Mouse (Mus musculus): ENCODE results near the gene Tada2a.
A peak's percentile ranks its signal among the peaks of the same experiment; 100 is the strongest.

Gene Tada2a

DNA sequence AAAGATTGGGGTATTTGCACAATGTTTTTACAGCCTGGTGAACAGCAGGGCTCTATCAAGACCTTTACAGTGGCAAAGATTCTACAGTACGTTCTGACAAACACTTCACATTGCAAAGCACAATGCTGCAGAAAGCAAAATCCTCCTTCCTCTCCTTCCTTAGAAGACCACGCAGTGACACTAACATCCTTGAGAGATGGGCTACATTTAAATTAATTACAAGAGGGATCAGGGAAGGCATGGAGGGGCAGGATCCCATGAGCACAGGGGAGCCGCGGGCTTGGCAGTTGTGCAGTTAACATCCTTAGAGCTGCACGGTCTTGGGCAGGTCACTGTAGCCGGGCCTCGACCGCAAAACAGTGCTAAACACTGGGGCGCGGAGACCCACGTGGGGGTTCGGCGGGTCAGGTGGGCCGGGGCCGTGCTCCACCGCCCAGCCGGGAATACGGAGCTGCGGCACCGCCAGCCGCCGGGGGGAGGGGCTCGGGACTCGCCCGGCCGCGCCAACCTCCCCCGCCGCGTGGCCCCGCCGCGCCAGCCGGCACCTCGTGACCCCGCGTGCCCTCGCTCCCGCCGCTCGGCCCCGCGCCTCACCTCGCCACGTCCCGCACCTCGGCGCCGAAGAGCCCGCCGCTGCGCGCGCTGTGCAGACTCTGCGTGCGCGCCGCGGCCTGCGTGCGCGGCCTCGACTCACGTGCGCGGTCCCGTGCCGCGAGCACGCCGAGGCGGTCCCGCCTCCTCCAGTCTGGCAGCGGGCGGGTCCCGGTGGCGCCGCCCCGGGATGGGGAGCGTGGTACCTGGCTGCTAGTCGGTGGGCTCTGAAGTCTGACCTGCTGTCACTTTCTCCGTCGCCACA is at the start of gene Tada2a, which contains the start of gene Acaca:
TSS of gene Tada2a (minus strand) at position 658 of the 856 bp plus-strand sequence.
TSS of gene Acaca (plus strand) at position 730 of the 856 bp plus-strand sequence.
- DNase-seq (ENCODE audit: low spot score in 2 of 2) = peak; percentile 70 to 87

DNA sequence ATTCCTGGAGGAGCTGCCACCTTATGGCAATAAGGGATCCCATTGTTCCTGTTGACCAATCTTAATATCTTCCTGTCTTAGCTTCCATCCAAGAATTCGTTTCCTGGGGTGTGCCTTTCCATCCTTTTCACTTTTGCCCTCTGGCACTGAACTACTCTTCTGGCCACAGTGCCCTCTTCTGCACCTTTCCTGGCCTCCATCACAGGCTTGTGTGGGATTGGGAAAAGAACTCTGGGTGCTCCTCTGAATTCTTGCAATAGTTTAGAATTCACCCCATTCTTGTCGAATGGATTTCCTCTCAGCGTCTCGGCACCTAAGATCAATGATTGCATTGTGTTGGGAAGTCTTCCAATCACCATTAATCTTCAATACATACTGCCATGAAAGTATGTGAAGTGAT is 49.2 kb upstream of the Tada2a start:
- no peak for DNase-seq (ENCODE audit: low spot score in 2 of 2)

DNA sequence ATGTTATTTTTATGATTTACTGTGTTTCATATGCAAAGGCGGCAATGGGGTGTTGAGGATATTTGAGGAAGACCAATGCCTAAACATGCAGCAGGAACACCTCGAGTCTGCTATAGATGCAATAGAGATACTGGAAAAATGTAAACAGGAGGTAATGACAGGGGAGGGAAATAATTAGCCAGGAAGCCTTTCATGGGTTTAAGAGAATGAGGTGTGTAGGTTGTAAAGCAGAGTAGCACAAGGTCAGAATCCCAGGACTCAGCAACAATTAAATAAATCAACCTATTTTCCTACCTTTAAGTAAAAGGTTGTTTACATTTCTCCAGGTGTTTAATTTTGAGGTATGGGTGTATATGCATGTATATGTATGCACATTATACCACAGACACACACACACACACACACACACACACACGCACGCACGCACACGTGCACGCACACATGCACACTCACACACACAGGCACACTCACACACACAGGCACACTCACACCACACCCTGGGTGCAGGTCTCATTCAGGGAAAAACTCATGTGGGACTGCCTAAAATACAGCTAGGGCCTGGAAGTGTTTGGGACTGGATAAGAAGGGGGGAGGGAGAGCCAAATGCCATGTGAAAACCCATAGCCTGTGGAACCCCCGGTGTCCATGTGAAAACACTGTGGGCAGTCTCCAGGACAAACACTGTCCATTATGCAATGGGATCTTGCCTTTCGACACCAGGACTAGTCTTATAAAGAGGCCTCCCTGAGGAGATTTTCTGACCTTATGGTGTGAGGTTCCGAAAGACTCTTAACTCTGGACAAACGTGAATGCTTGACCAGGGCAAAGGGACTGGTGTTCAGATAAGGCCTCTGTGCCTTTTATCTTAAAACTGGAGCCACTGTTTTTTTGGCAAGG is 43.4 kb upstream of the Tada2a start:
- DNase-seq (ENCODE audit: low spot score in 2 of 2) = no peak

DNA sequence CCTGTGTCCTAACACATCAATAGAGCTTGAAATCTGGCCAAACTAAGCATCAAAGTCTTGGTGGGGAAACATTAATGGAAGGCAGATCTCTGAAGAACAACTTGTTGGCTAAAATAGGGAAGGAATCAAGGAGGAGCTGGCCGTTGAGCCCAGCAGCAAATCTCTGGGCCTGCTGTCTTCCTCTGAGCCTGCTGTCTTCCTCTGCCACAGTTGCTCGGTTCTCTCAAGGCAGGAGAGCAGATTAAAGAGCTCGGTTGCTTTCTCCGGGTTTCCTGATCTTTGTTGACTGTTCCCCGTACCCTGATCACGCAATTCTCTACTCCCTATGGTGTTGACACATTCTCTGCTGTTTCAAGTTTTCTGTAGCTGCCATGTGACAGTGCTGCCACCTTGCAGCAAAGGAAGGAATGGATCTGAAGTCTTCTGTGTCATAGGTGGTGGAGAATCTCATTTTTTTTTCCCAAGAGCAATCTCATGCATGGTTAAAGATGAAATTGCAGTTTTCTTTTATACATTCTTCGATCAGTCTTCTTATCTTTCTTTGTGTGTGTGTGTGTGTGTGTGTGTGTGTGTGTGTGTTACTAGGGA is 39.4 kb upstream of the Tada2a start:
- DNase-seq (ENCODE audit: low spot score in 2 of 2) = no peak

DNA sequence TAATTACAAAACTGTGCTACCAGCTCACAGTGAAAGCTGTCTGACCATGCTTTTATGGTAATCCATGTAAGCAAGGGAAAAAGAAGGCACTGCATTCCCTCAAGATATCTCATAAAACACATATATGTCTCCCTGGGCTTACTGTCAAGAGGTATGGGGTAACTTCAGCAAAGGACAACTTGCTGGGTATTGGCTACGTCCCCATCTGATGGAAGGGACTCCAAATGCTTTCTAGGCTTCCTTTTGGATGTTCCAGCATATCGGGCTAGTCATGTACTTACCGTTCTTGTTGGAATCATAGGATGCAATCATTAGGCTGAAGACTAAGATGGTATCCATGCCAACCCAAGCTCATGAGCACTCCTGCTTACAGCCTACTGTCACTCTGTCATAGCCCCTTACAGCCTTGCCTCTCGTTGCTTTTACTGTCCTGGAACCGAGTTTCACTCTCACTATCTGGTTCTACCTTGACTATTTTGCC is 37.7 kb upstream of the Tada2a start, which contains the start of gene Gm11437:
TSS of gene Gm11437 (minus strand) at position 431 of the 481 bp plus-strand sequence.
- no peak for DNase-seq (ENCODE audit: low spot score in 2 of 2)

DNA sequence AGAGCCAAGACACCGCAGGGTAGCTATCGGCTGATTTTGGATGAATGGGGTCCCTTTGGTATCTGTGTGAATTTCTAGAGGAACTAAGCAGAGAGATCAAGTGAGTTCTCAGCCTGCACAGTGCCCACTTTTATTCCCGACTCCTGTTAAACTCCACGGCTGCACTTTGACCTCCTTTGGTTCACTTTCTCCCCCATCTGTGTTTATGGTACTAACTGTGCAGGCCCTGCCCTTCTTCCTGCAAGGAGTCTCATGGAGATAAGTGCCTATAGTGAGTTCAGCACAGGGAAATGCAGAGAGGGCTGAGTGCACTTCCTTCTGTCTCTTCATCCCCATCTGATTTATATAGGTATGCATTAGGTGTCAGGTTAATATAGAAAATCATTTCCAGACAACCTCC is 35.2 kb upstream of the Tada2a start:
- no peak for DNase-seq (ENCODE audit: low spot score in 2 of 2)

DNA sequence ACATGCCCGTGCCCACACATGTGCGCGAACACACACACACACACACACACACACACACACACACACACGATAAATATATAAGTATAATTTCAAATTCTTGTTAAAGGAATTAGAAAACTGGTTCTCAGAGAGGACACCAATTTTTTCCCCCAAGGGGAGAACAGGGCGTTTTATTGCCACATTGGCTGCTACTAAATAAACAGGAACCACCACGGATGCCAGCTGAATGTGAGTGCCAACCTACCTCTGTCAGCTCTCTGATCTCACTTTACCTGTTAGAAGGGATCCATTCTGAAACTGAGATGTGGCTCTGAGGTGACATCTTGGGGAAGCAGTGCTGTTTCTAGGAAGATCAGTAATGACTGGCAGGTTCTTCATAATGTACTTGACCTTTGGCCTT is 34.7 kb upstream of the Tada2a start:
- DNase-seq (ENCODE audit: low spot score in 2 of 2) = no peak

DNA sequence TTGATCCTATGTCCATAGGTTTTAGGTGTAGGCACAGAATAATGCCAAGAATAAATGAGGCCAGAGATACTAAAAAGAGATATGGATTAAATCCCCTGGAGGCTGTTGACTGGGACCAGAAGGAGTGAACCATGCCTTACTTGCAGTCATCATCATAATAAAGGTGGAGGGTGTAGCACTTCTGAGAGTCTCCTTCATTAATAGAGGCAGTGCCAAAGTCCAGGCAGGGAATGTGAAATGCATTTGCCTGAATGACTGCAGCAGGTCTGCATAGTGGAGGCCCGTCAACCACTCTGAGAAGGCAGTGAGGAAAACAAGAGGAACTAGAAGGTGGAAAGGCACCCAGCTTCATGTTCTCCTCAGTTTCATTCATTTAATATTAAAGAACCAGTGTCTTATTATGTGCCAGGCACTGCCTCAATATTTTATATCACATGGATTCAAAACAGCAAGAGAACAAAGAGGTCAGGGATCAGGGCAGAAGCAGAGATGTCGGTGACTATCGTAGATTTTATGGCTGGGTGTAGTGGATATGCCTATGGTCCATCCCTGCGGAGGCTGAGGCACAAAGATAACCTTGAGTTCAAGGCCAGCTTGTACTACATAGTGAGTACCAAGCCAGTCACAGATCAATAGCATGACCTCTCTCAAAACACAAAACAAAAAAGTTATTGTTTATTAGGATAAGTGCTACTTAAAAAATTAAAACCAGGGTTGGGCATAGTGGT is 27.3 kb upstream of the Tada2a start:
- no peak for DNase-seq (ENCODE audit: low spot score in 2 of 2)

DNA sequence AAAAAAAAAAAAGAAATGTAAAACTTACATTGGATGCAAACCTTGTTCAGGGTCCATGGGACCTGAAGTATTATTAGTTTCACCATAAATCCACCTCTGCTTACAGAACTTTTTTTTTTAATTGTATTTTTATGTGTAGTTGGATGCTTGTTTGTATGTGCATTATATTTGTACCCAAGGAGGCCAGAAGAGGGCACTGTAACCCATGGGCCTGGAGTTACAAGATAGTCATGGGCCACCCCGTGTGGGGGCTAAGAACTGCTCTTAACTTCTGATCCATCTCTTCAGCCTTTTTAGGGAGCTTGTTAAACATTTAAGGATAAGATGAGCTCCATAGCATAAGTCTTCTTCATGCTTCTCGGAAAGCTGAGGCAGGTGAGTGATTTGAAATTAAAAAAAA is 21.5 kb upstream of the Tada2a start:
- DNase-seq (ENCODE audit: low spot score in 2 of 2) = no peak

DNA sequence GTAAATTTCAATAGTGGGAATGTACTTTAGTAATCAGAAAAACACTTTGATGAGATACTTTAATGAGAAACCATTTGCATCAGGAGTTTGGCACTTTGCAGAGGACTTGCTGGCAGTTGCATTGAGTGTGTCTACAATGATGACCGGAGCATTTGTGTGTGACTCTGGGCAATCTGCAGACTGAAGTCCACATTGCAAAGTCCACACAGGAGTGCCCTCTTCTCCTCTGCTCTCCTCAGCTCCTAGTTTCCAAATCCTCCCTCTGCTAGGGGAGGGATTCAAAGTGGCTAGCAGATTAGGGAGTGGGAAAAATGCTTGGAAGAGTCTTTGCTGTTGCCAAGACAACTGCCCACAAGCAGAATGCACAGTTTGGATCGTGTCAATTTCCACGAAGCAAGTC is 16.7 kb upstream of the Tada2a start:
- DNase-seq (ENCODE audit: low spot score in 2 of 2) = no peak

DNA sequence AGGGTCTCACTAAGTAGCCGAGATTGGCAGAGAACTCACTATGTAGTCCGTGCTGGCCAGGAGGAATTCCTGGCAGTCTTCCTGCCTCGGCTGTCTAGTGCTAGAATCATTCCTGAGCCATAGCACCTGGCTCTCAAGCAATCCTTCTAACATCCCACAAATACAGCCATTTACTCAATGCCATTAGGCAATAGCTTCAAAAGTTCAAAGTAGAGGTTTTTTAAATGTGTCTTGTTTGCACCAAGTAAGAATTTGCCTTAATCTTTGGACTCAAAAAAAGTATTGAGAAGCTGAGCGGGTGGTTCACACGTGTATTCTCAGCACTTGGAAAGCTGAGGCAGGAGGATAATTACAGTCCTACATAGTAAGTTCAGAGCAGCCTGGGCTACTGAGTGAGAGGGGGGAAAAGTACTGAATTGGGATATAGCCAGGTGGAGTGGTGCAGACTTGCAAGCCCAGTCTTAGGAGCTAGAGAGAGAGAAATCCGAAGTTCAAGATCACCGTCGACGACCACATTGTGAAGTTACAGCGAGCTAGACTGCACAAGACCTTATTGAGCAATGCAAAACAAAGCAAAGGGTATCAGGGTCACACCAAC is 15.9 kb upstream of the Tada2a start:
- no peak for DNase-seq (ENCODE audit: low spot score in 2 of 2)

DNA sequence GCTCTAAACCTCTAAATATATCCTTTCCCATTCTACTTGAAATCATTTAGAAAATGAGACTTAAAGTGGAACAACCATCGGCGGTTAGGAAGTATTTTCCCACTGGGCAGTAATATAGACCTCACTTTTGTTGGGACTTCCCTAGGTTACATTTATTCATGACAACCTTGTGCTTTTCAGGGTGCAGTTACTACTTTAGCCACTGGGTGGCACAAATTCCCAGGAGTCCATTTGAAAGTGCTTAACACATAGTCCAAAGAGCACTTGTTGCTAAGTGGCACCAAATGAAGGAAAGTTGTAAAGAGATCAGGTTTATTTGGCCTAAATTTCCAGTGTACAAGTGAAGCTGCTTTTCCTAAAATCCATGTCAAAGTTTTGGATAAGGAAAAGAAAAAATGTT is 12.4 kb upstream of the Tada2a start:
- peak; percentile 43 to 73 for DNase-seq (ENCODE audit: low spot score in 2 of 2)

DNA sequence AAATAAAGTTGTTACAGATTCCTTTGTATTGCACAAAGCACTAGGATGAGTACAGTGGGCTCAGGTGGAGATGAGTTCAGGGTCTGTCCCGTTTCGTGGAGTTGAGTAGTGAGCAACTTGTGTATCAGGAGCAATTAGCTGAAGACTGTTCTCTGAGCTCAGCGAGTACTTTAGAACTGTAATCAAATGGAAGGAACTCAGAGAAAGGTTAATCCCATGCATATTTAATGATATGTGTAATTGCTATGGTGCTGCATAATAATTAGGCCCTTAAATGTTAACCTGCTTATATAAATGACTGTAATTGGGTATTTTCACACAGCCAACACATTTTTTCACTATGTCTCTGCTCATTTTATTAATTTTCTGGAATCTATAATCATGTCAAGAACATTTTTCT is 7.1 kb upstream of the Tada2a start:
- DNase-seq (ENCODE audit: low spot score in 2 of 2) = no peak

DNA sequence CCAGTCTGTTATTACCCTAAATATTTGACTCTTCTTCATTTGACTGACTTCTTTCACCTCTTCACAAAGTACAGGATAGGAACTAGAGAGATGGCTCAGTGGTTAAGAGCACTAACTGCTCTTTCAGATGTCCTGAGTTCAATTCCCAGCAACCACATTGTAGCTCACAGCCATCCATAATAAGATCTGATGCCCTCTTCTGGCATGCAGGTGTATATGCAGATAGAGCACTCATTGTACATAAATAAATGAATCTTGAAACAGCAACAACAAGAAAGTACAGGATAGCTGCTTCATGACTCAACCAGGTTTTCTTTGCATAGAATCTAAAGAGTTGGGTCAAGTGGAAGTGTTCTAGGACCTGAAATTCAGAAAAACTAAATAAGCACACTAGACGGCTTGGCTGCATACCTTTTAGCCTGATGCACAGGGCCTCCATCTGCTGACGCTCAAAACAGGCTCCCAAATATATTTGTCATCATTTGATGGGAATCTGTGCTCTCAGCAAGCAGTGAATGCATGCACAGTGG is 5.0 kb upstream of the Tada2a start:
- no peak for DNase-seq (ENCODE audit: low spot score in 2 of 2)

DNA sequence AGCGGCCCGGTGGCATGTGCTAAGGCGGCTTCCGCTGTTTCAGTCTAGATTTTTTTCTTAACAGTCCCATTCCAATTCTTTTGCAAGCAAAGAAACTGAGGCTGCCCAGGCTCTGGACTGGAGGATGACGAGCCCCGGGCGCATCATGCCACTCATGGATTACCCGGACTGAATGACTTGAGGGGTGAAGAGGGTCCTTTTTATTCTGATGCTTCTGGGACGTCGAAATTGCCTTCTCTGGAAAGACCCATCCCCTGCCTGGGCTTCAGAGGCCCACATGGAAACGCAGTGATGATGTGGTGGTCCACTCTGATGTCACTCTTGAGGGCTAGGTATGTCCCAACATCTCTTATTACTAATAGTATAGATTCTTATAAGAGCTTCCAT is 392 bp upstream of the Tada2a start:
- DNase-seq (ENCODE audit: low spot score in 2 of 2) = no peak

DNA sequence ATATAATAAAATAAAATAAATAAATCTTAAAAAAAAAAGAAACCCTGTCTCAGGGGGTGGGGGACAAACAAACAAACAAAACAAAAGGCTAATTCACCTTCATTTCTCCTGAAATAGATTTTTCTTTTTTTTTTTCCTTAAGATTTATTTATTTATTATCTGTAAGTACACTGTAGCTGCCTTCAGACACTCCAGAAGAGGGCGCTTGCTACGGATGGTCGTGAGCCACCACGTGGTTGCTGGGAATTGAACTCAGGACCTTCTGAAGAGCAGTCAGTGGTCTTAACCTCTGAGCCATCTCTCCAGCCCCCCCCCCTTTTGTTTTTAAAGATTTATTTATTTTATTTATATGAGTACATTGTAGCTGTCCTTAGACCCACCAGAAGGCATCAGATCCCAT is 1.4 kb downstream of the Tada2a start:
- DNase-seq (ENCODE audit: low spot score in 2 of 2) = no peak

DNA sequence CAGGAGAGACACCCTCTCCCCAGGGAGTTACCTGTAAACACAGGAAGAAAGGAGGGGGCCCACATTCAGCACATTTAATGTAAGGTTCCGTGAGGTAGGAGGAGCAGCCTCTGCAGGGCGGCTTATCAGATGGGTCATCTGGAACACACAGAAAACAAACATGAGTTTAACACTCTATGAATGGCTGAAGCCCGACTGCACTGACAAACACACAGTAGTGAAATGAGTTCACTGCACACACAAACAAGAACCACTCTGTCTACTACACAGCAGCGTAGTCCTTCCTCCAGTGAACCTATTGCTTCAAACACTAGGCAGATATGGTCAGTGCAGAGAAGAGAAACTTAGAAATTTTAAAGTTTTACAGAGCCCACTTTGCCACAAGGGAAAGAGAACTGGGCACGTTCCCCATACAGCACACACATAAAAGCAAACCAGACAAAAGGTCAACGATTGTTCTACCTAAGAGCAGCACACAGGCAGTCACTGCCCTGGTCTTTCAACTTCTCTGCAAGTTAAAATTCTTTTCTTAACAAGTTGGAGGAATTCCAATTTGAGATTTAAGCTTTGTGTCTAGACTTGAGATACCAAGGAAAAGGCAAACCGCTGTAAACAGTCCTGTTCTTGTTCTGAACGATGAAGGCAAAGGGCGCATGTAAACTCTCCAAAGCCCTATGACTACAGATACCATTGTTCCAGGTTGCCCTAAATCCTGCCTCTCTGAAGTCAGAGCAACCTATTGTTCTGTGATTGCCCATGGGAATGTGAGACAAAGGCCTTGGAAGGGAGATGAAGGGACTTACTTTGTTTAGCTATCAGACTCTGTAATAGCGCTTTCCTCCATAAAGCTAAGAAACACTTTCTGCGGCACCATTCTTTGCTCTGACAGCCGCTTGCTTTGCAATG is 8.1 kb downstream of the Tada2a start:
- DNase-seq (ENCODE audit: low spot score in 2 of 2) = no peak

DNA sequence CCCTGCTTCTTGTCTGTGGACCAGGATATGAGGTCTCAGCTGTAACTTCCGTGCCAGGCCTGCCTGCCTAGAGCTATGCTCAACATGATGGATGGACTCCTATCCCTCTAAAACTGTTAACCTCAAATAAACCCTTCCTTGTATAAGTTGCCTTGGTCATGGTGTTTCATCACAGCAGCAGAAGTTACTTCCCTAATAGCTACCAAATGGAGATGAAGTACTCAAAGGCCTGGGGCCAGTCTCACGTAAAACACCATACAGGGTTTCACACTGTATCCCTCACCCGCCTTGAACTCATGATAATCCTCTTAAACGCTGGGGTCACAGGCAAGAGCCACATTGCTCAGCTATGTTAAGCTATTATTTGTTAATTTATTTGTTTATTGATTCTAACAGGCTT is 12.0 kb downstream of the Tada2a start:
- no peak for DNase-seq (ENCODE audit: low spot score in 2 of 2)

DNA sequence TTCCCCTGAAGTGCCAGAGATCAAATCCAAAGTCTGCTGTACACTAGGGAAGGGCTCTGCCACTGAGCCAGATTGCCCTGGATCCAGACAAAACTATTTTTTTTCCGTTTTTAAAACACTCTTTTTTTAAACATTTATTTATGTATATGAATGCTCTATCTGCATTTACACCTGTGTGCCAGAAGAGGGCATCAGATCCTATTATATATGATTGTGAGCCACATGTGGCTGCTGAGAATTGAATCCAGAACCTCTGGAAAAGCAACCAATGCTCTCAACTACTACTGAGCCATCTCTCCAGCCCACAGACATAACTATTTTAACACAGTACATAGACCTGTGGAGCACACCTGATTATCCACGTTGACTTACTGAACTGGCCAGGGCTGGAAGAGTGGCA is 13.2 kb downstream of the Tada2a start:
- no peak for DNase-seq (ENCODE audit: low spot score in 2 of 2)

DNA sequence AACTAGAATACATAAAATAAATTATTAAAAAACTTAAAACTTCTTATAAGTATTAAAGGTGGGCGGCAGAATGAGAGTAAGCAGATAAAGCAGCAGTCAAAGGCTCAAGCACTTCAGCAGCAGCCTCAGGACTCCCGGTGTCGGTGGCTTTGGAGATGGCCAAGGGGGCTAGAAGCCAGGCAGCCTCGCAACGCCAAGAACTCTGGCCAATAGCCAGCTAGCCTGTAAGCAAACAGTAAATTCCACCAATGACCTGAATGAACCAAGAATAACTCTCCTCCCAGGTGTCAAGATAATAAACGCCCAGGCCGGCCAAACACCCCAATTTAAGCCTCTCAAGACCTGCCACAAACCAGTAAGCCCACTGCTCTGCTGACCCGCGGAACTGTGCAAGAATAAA is 13.8 kb downstream of the Tada2a start:
- DNase-seq (ENCODE audit: low spot score in 2 of 2) = no peak
